In the genomic region with DNA sequence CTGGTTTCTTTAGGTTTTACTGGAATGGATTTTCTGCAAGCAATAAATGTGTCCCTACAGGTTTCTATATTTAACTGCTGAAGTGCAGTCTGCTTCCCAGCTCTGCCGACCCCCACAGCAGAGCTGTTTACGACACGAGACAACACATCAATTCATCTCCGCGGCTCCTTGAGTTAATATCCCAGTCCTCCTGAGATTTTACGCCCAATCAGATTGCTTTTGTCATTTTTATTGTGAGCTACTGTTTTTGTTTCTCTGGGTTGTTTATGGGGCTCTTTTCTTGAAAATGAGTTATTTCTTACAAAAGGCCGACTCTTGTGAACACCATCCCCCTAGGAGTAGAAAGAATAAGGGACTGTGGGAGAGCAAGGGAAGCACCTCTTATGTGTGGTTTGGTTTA, we compare ENCODE assay signal across 17 mouse cellular contexts. TPM values are rescaled to one million over a fixed set of nuclear protein-coding genes. Genes with fewer than 3 reads are reported as not detected.
DNase-seq lines count a peak whose midpoint lies in the region; ATAC-seq lines count a peak whose summit lies in the region.
"Had no signal": no experiment of that assay in that cellular context is flagged by ENCODE, and none has a peak within 500 bp of the region (broad histone marks: within the 10 kb centered on the region; RNA-seq: fewer than 3 reads in every experiment).

No protein-coding gene starts in this region.

- H3K4me2 ChIP-seq in heart, embryonic 15.5 days, result 0 out of 2 replicates have a peak overlapping the region, but pooled peaks have one; percentile 27
- peak overlapping the region; percentile 27; the same call in 1 of the 2 replicates for H3K4me2 ChIP-seq in kidney, embryonic 16.5 days (replicated peaks; ENCODE audit: low read depth, low read length)
- H3K4me2 ChIP-seq: embryonic facial prominence, embryonic 12.5 days; forebrain, embryonic 13.5 days; liver, embryonic 12.5 days had no signal

- DNase-seq in heart, postnatal 25 days (ENCODE audit: low spot score), result no peak
- DNase-seq in kidney, adult 9 months, result no peak
- peak; percentile 72 for DNase-seq in hindlimb bud, embryonic 11.5 days (ENCODE audit: extremely low spot score, low read depth, low spot score)
- peak; percentile 28 for DNase-seq in mesoderm, embryonic 11.5 days (ENCODE audit: low read depth, low spot score)
- no peak for DNase-seq in urinary bladder, postnatal 25 days (ENCODE audit: low spot score)
- DNase-seq: adrenal gland, adult 2 months; cerebellum, adult 9-10 months; gastrocnemius, postnatal 25 days; kidney, postnatal 14 days; lung, adult 2 months had no signal

- H3K9me3 ChIP-seq in heart, embryonic 15.5 days (replicated peaks), result no peaks in the 10 kb centered on the region
- no peaks in the 10 kb centered on the region for H3K9me3 ChIP-seq in kidney, embryonic 16.5 days (ENCODE audit: low read length)
- H3K9me3 ChIP-seq: embryonic facial prominence, embryonic 12.5 days; forebrain, embryonic 13.5 days; liver, embryonic 12.5 days had no signal

- H3K36me3 ChIP-seq in heart, embryonic 15.5 days, result no peaks in the 10 kb centered on the region
- no peaks in the 10 kb centered on the region for H3K36me3 ChIP-seq in kidney, embryonic 16.5 days (ENCODE audit: insufficient read depth, low read length)
- H3K36me3 ChIP-seq: embryonic facial prominence, embryonic 12.5 days had no signal

- H3K4me3 ChIP-seq in heart, embryonic 15.5 days, result no peak overlapping the region
- no peak overlapping the region for H3K4me3 ChIP-seq in kidney, embryonic 16.5 days (ENCODE audit: low read length)
- H3K4me3 ChIP-seq: embryonic facial prominence, embryonic 12.5 days; erythroblast, embryonic 14.5 days; forebrain, embryonic 13.5 days; liver, embryonic 12.5 days had no signal

- H3K27ac ChIP-seq in heart, embryonic 15.5 days, result no peak overlapping the region
- H3K27ac ChIP-seq in kidney, embryonic 16.5 days (ENCODE audit: low read length), result no peak overlapping the region
- H3K27ac ChIP-seq: embryonic facial prominence, embryonic 12.5 days; forebrain, embryonic 13.5 days; liver, embryonic 12.5 days had no signal

- WGBS in heart, embryonic 15.5 days, result 40% methylated on average over 7 of the region's 7 CpGs
- WGBS in kidney, embryonic 16.5 days, result 17% methylated on average over 7 of the region's 7 CpGs

- H3K9ac ChIP-seq in heart, embryonic 15.5 days, result 0 out of 2 replicates have a peak overlapping the region, but pooled peaks have one; percentile 9
- H3K9ac ChIP-seq in kidney, embryonic 16.5 days (replicated peaks; ENCODE audit: low read length), result no peak overlapping the region
- H3K9ac ChIP-seq: embryonic facial prominence, embryonic 12.5 days; forebrain, embryonic 13.5 days; liver, embryonic 12.5 days had no signal

- H3K4me1 ChIP-seq in heart, embryonic 15.5 days (replicated peaks), result peaks cover 9% of the 10 kb centered on the region; the same call in 1 of the 2 replicates
- peaks cover 23% of the 10 kb centered on the region for H3K4me1 ChIP-seq in kidney, embryonic 16.5 days (ENCODE audit: insufficient read depth, low read length)

- intact Hi-C loops in heart, postnatal 25 days (cut with DNase I), result loop anchor here (5.0 kb wide), 1 partner anchor 70 kb away; a partner anchor contains a TSS

- no peaks in the 10 kb centered on the region for H3K27me3 ChIP-seq in heart, embryonic 15.5 days
- no peaks in the 10 kb centered on the region for H3K27me3 ChIP-seq in kidney, embryonic 16.5 days (ENCODE audit: insufficient read depth, low read length)
- H3K27me3 ChIP-seq: embryonic facial prominence, embryonic 12.5 days; forebrain, embryonic 13.5 days; liver, embryonic 12.5 days had no signal

- ATAC-seq in heart, embryonic 15.5 days (replicated peaks; ENCODE audit: insufficient number of reproducible peaks, insufficient read depth, low FRiP score, low read depth), result no peak
- no peak for ATAC-seq in kidney, embryonic 16.5 days (ENCODE audit: low FRiP score, low TSS enrichment)
- ATAC-seq in inflammation-experienced regulatory T-cells, adult 6 months, result no peak
- ATAC-seq: forebrain, embryonic 13.5 days; liver, embryonic 12.5 days had no signal

RNA-seq across cellular contexts. Expression of a gene that starts 2.0 kb away (rescaled TPM):
- 148 and 161 TPM in 2 replicates for polyA plus RNA-seq in heart, embryonic 15.5 days (2015; fragmentation: Nextera tagmentation; extraction: Ambion mirVana)
- total RNA-seq in heart, postnatal 25 days (2021), result 100 to 1,000 TPM; 242 to 244 TPM
- 164 and 171 TPM in 2 replicates for polyA plus RNA-seq in kidney, embryonic 16.5 days (2015; fragmentation: Nextera tagmentation; extraction: Ambion mirVana)
- 10 to 100 TPM; 39.6 to 46.1 (median 42.5) TPM for polyA plus RNA-seq in inflammation-experienced regulatory T-cells, adult 6 months (2017; shearing (Covaris generic))

Comparison
In these comparisons a context has a peak if more than half of its experiments do, and no peak if none do; other contexts are left out.
1. DNase-seq: peak in hindlimb bud, embryonic 11.5 days (single experiment) and mesoderm, embryonic 11.5 days (single experiment); none in heart, postnatal 25 days (single experiment), kidney, adult 9 months (single experiment) and urinary bladder, postnatal 25 days (single experiment).